Mouse (Mus musculus) MEL (cell line): ENCODE measurements around the gene Abhd16a. TPM values are rescaled to one million over a fixed set of nuclear protein-coding genes. Genes with fewer than 3 reads are reported as not detected.
A peak's percentile ranks its signal among the peaks of the same experiment; 100 is the strongest.

Experiments used
- DNase-seq: peaks from one replicate; pipeline ENCODE4 v3.0.0; 2011; ENCODE audit warnings: low read depth, low spot score
- H3K27ac ChIP-seq: 2 replicates; pipeline ENCODE4 v1.5.1; 2012; ENCODE audit warnings: low read depth, mild to moderate bottlenecking, control low read depth, low read length, moderate library complexity; ENCODE audit not compliant: control insufficient read depth
- H3K27me3 ChIP-seq, 2 experiments: fragments of 150-350 bp in 1 of 2; sonication (generic) in 1 of 2; 2 replicates each; pipeline ENCODE4 v1.6.1; 2012; ENCODE audit warnings: low read length in 2 of 2, mild to moderate bottlenecking in 2 of 2, improper control_type of control experiment in 1 of 2, moderate library complexity in 1 of 2; ENCODE audit not compliant: insufficient read depth in 2 of 2, control insufficient read depth in 1 of 2
- H3K36me3 ChIP-seq, 2 experiments: 2 replicates each; pipeline ENCODE4 v1.6.1; 2012 to 2014; ENCODE audit warnings: low read length in 2 of 2, improper control_type of control experiment in 1 of 2, inconsistent platforms in 1 of 2, mild to moderate bottlenecking in 1 of 2; ENCODE audit not compliant: insufficient read depth in 2 of 2, control insufficient read depth in 1 of 2
- H3K4me1 ChIP-seq, 2 experiments: fragments of 150-350 bp in 1 of 2; sonication (generic) in 1 of 2; 2 replicates each; pipeline ENCODE4 v1.6.1; 2012; ENCODE audit warnings: low read length in 2 of 2, improper control_type of control experiment in 1 of 2, mild to moderate bottlenecking in 1 of 2; ENCODE audit not compliant: insufficient read depth in 2 of 2, control insufficient read depth in 1 of 2
- H3K4me3 ChIP-seq, 2 experiments: fragments of 150-350 bp in 1 of 2; sonication (generic) in 1 of 2; 2 replicates each; pipeline ENCODE4 v1.5.1; 2012; ENCODE audit warnings: low read depth in 2 of 2, low read length in 2 of 2, mild to moderate bottlenecking in 2 of 2, moderate library complexity in 2 of 2, control low read depth in 1 of 2, improper control_type of control experiment in 1 of 2; ENCODE audit not compliant: control insufficient read depth in 1 of 2, insufficient read depth in 1 of 2
- H3K79me2 ChIP-seq: 2 replicates; pipeline ENCODE4 v1.6.1; 2012; ENCODE audit warnings: mild to moderate bottlenecking, low read length, moderate library complexity; ENCODE audit not compliant: control insufficient read depth, poor library complexity, insufficient read depth
- H3K9ac ChIP-seq: 2 replicates; pipeline ENCODE4 v1.6.1; 2012; ENCODE audit warnings: low read depth, mild to moderate bottlenecking, control low read depth, low read length, moderate library complexity; ENCODE audit not compliant: control insufficient read depth, poor library complexity, severe bottlenecking
- H3K9me3 ChIP-seq: fragments of 150-350 bp; sonication (generic); replicated peaks from 2 replicates; pipeline ENCODE4 v1.6.1; 2012; ENCODE audit warnings: mild to moderate bottlenecking, low read length, improper control_type of control experiment, moderate library complexity; ENCODE audit not compliant: insufficient read depth
- BHLHE40 ChIP-seq: IDR thresholded peaks from 2 replicates; pipeline ENCODE4 v1.6.1; 2012; ENCODE audit warnings: low read depth, mild to moderate bottlenecking, inconsistent platforms, low read length, improper control_type of control experiment, borderline replicate concordance
- CHD1 ChIP-seq: IDR thresholded peaks from 2 replicates; pipeline ENCODE4 v1.6.1; 2012; ENCODE audit warnings: low read depth, mild to moderate bottlenecking, inconsistent platforms, low read length, improper control_type of control experiment
- CHD2 ChIP-seq: IDR thresholded peaks from 2 replicates; pipeline ENCODE4 v1.6.1; 2011; ENCODE audit warnings: low read length, improper control_type of control experiment
- CTCF ChIP-seq, 3 experiments: IDR thresholded peaks in 2 of 3; conservative IDR thresholded peaks in 1 of 3; 2 replicates each; pipeline ENCODE4 v1.5.1; 2011 to 2012; ENCODE audit warnings: low read length in 3 of 3, low read depth in 2 of 3, mild to moderate bottlenecking in 2 of 3, improper control_type of control experiment in 1 of 3, inconsistent platforms in 1 of 3, mixed read lengths in 1 of 3, moderate library complexity in 1 of 3; ENCODE audit not compliant: control insufficient read depth in 1 of 3, insufficient read depth in 1 of 3, poor library complexity in 1 of 3, severe bottlenecking in 1 of 3
- E2F4 ChIP-seq: IDR thresholded peaks from 2 replicates; pipeline ENCODE4 v1.6.1; 2011; ENCODE audit warnings: low read depth, low read length, improper control_type of control experiment, borderline replicate concordance
- ELF1 ChIP-seq: IDR thresholded peaks from 2 replicates; pipeline ENCODE4 v1.6.1; 2014; ENCODE audit warnings: low read depth, mild to moderate bottlenecking, inconsistent platforms, low read length, improper control_type of control experiment, moderate library complexity
- EP300 ChIP-seq, 2 experiments: IDR thresholded peaks; 2 replicates each; pipeline ENCODE4 v1.6.1; 2011; ENCODE audit warnings: improper control_type of control experiment in 2 of 2, low read length in 2 of 2, low read depth in 1 of 2, mild to moderate bottlenecking in 1 of 2
- GABPA ChIP-seq: IDR thresholded peaks from 2 replicates; pipeline ENCODE4 v1.6.1; 2012; ENCODE audit warnings: low read depth, mild to moderate bottlenecking, inconsistent platforms, low read length, improper control_type of control experiment, moderate library complexity
- GATA1 ChIP-seq: IDR thresholded peaks from 2 replicates; pipeline ENCODE4 v1.6.1; 2011; ENCODE audit warnings: low read depth, low read length, improper control_type of control experiment
- HCFC1 ChIP-seq: IDR thresholded peaks from 2 replicates; pipeline ENCODE4 v1.6.1; 2012; ENCODE audit warnings: low read depth, mild to moderate bottlenecking, inconsistent platforms, low read length, improper control_type of control experiment, moderate library complexity
- JUND ChIP-seq: IDR thresholded peaks from 2 replicates; pipeline ENCODE4 v1.6.1; 2011; ENCODE audit warnings: low read depth, mild to moderate bottlenecking, improper control_type of control experiment, low read length
- KAT2A ChIP-seq: conservative IDR thresholded peaks from 2 replicates; pipeline ENCODE4 v1.6.1; 2012; ENCODE audit warnings: low read depth, low read length, improper control_type of control experiment, inconsistent platforms
- MAFK ChIP-seq: IDR thresholded peaks from 2 replicates; pipeline ENCODE4 v1.6.1; 2011; ENCODE audit warnings: low read depth, mild to moderate bottlenecking, low read length, improper control_type of control experiment, borderline replicate concordance
- MAX ChIP-seq: IDR thresholded peaks from 2 replicates; pipeline ENCODE4 v1.6.1; 2011; ENCODE audit warnings: low read length, improper control_type of control experiment
- MEF2A ChIP-seq: IDR thresholded peaks from 2 replicates; pipeline ENCODE4 v1.6.1; 2014; ENCODE audit warnings: low read depth, mild to moderate bottlenecking, inconsistent platforms, low read length, improper control_type of control experiment; ENCODE audit not compliant: poor library complexity, insufficient replicate concordance, severe bottlenecking; ENCODE audit errors: extremely low read depth
- MXI1 ChIP-seq: IDR thresholded peaks from 2 replicates; pipeline ENCODE4 v1.6.1; 2011; ENCODE audit warnings: mild to moderate bottlenecking, low read depth, low read length, improper control_type of control experiment
- MYB ChIP-seq: IDR thresholded peaks from 2 replicates; pipeline ENCODE4 v1.6.1; 2011; ENCODE audit warnings: mild to moderate bottlenecking, low read depth, low read length, improper control_type of control experiment
- MYC ChIP-seq: IDR thresholded peaks from 2 replicates; pipeline ENCODE4 v1.6.1; 2011; ENCODE audit warnings: low read depth, mild to moderate bottlenecking, low read length, improper control_type of control experiment, moderate library complexity
- NELFE ChIP-seq: IDR thresholded peaks from 2 replicates; pipeline ENCODE4 v1.6.1; 2011; ENCODE audit warnings: low read depth, low read length, improper control_type of control experiment
- NRF1 ChIP-seq: IDR thresholded peaks from 2 replicates; pipeline ENCODE4 v1.6.1; 2014; ENCODE audit warnings: low read depth, mild to moderate bottlenecking, inconsistent platforms, low read length, improper control_type of control experiment, moderate library complexity; ENCODE audit not compliant: poor library complexity, insufficient read depth, severe bottlenecking
- POLR2A ChIP-seq, 2 experiments: IDR thresholded peaks; 2 replicates each; pipeline ENCODE4 v1.6.1; 2011 to 2012; ENCODE audit warnings: low read length in 2 of 2, mild to moderate bottlenecking in 2 of 2, control low read depth in 1 of 2, improper control_type of control experiment in 1 of 2, low read depth in 1 of 2, moderate library complexity in 1 of 2; ENCODE audit not compliant: control insufficient read depth in 1 of 2, insufficient read depth in 1 of 2, poor library complexity in 1 of 2
- POLR2AphosphoS2 ChIP-seq: IDR thresholded peaks from 2 replicates; pipeline ENCODE4 v1.6.1; 2011; ENCODE audit warnings: low read length, improper control_type of control experiment
- POLR2AphosphoS5 ChIP-seq: IDR thresholded peaks from 2 replicates; pipeline ENCODE4 v1.6.1; 2012; ENCODE audit warnings: low read depth, borderline replicate concordance, mild to moderate bottlenecking, inconsistent platforms, low read length, moderate library complexity, mixed read lengths
- SIN3A ChIP-seq: IDR thresholded peaks from 2 replicates; pipeline ENCODE4 v1.6.1; 2012; ENCODE audit warnings: low read length, improper control_type of control experiment, inconsistent platforms
- SMC3 ChIP-seq: IDR thresholded peaks from 2 replicates; pipeline ENCODE4 v1.6.1; 2011; ENCODE audit warnings: low read depth, low read length, improper control_type of control experiment
- TBP ChIP-seq: IDR thresholded peaks from 2 replicates; pipeline ENCODE4 v1.8.0; 2011; ENCODE audit warnings: low read depth, low read length, improper control_type of control experiment
- TCF12 ChIP-seq: IDR thresholded peaks from 2 replicates; pipeline ENCODE4 v1.6.1; 2014; ENCODE audit warnings: low read depth, mild to moderate bottlenecking, inconsistent platforms, low read length, improper control_type of control experiment, moderate library complexity
- ZC3H11A ChIP-seq: IDR thresholded peaks from 2 replicates; pipeline ENCODE4 v1.6.1; 2012; ENCODE audit warnings: low read depth, mild to moderate bottlenecking, inconsistent platforms, low read length, improper control_type of control experiment
- ZKSCAN1 ChIP-seq: IDR thresholded peaks from 2 replicates; pipeline ENCODE4 v1.6.1; 2012; ENCODE audit warnings: low read depth, mild to moderate bottlenecking, inconsistent platforms, low read length, improper control_type of control experiment, moderate library complexity
- ZMIZ1 ChIP-seq: IDR thresholded peaks from 2 replicates; pipeline ENCODE4 v1.6.1; 2012; ENCODE audit warnings: low read depth, mild to moderate bottlenecking, inconsistent platforms, low read length, improper control_type of control experiment, moderate library complexity
- polyA plus RNA-seq, 2 experiments: library from polyadenylated mRNA; stranded (reverse) in 1 of 2; unstranded in 1 of 2; fragments of >175 nt in 1 of 2; fragments of >200 nt in 1 of 2; gene quantifications; 2 replicates each; pipeline versions ENCODE4 v1.2.1 to v1.2.4; 2012; ENCODE audit warnings: low replicate concordance in 2 of 2, low read depth in 1 of 2; ENCODE audit not compliant: insufficient read length in 2 of 2, insufficient read depth in 1 of 2, missing spikeins in 1 of 2
- total RNA-seq: library from RNA; depleted of rRNA; stranded (reverse); fragments of 300-350 nt; gene quantifications from 2 replicates; pipeline ENCODE4 v1.2.3, GENCODE M21; 2012

Gene Abhd16a
- total and polyA plus RNA-seq, 3 experiments = 96.1 to 126 TPM; not detected in 1

DNA sequence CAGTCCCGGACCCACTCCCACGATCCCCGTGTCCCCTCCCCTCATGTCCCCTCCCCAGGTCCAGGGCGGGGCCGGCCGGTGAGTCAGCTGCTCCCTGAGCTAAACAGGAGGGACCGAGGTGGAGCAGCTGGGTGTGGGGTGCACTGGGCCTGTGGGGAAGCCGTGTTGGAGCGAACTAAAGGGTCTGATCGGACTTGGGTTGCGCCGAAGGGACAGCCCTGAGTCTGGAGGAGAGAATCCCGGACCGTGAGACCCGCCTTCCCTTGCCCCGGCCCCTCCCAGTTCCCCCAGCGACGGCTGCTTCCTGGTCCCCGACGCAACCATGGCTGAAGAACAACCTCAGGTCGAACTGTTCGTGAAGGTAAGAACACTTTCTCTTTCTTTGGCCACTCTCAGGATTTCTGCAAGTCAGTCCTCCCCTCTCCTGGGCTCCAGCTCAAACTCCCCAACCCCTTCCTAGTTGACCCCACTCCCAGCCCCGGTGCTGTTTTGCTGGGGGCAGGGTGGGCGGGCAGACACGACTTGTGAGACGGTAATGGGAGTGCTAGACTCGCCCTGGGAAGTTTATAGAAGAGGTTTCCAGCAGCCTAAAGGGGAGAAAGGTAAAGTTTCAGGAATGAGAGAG, 38.8 kb upstream of the Abhd16a start (continued):
- peak; percentile 19 for TF ChIP-seq SIN3A
- peak; percentile 57 for TF ChIP-seq NELFE
- peak; percentile 60 to 69; a peak in 2 of 4 replicates for TF ChIP-seq POLR2A (IDR thresholded peaks at IDR 0.05; ENCODE audit: control insufficient read depth in 1 of 2, insufficient read depth in 1 of 2, low read depth in 1 of 2, low read length in 2 of 2, poor library complexity in 1 of 2)
- TF ChIP-seq CHD2 = no peak
- TF ChIP-seq JUND = no peak
- no peak for TF ChIP-seq TBP
- no peak for TF ChIP-seq MXI1
- no peak for TF ChIP-seq ZC3H11A
- no peak; the same call in 1 of the 2 replicates for TF ChIP-seq POLR2AphosphoS2
- no peak for TF ChIP-seq MAX
- no peak for TF ChIP-seq ZKSCAN1
- TF ChIP-seq ELF1 = peak; percentile 84

DNA sequence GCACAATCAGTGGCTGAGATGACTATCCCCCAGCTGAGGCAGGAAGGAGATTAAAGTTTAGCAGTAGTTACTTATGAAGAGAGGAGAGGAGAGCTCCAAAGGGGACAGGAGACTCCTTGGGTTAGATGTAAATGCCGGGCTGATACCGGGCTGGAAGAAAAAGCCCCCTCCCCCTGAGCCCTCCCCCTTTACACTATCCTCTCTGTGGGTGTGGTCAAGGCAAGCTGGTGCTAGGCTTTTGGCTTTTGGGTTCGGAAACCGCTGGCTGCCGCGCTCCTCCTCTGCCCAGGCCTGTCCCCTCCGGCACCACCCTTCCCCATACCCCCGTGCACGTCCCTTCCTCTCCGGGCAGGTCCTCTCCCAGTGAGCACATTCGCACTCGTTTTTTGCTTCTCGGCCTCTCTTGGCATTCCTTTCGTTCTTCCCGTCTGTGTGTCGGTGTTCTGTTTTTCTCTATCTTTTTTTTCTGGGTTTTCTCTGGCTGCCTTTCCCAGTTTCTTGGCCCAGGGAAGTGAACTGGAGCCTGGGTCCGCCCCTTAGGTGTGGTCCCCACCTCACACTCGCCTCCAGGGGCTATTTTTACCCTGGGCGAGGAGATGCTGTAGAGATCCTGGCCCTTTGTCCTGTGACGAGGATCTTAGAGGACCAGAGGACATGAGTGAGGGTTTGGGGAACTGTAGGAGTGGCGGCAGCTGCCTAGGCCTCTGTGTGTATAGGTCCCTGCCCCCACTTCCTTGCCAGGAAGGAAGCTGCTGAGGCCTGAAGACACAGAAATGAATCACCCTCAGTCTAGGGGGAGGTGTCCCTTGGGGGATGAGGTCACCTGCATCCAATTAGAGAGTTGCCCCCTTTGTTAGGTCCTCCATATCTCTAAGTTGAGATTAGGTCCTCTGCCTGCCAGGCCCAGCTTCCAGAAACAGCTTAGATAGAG, 37.6 kb upstream of the Abhd16a start:
- no peaks in the 10 kb centered on the region for H3K9me3 ChIP-seq
- peak; percentile 98 for DNase-seq
- H3K36me3 ChIP-seq = peaks cover 8 to 27% of the 10 kb centered on the region in 2 experiments
- H3K27me3 ChIP-seq = no peaks in the 10 kb centered on the region
- H3K27ac ChIP-seq = peak overlapping the region; percentile 97
- H3K9ac ChIP-seq = peak overlapping the region; percentile 90
- peaks cover 42% of the 10 kb centered on the region for H3K79me2 ChIP-seq
- H3K4me1 ChIP-seq = peaks cover 0 to 26% of the 10 kb centered on the region in 2 experiments; a peak in 2 of 4 replicates
- H3K4me3 ChIP-seq = peak overlapping the region; percentile 76 to 87
- no peak for TF ChIP-seq NRF1
- TF ChIP-seq CHD1 = peak; percentile 96
- TF ChIP-seq HCFC1 = peak; percentile 78
- TF ChIP-seq GABPA = 0 out of 2 replicates have a peak, but pooled peaks have one; percentile 27
- TF ChIP-seq MYC = peak; percentile 60; the same call in 1 of the 2 replicates
- TF ChIP-seq MAX = no peak
- TF ChIP-seq MYB = 0 out of 2 replicates have a peak, but pooled peaks have one; percentile 16
- TF ChIP-seq TBP = peak; percentile 90
- no peak; the same call in 1 of the 2 replicates for TF ChIP-seq SMC3
- TF ChIP-seq POLR2AphosphoS5 = no peak
- TF ChIP-seq BHLHE40 = no peak; the same call in 1 of the 2 replicates
- 0 out of 2 replicates have a peak, but pooled peaks have one; percentile 28 for TF ChIP-seq E2F4
- TF ChIP-seq ZC3H11A = 0 out of 2 replicates have a peak, but pooled peaks have one; percentile 16
- TF ChIP-seq CHD2 = no peak
- peak; percentile 67 for TF ChIP-seq GATA1
- peak; percentile 10 to 60; a peak in 2 of 4 replicates for TF ChIP-seq EP300 (IDR thresholded peaks at IDR 0.05; ENCODE audit: low read depth in 1 of 2, low read length in 2 of 2)
- TF ChIP-seq MAFK = 0 out of 2 replicates have a peak, but pooled peaks have one; percentile 54
- no peak; the same call in 1 of the 2 replicates for TF ChIP-seq TCF12
- TF ChIP-seq KAT2A = peak; percentile 28; the same call in 1 of the 2 replicates
- peak; percentile 82 for TF ChIP-seq ZMIZ1
- no peak for TF ChIP-seq MEF2A
- peak; percentile 87 for TF ChIP-seq NELFE
- no peak for TF ChIP-seq CTCF (IDR thresholded peaks at IDR 0.05 in 2 of 3, conservative IDR thresholded peaks at IDR 0.05 in 1 of 3; ENCODE audit: control insufficient read depth in 1 of 3, insufficient read depth in 1 of 3, low read depth in 2 of 3, low read length in 3 of 3, poor library complexity in 1 of 3, severe bottlenecking in 1 of 3)
- TF ChIP-seq POLR2AphosphoS2 = no peak; the same call in 1 of the 2 replicates
- peak; percentile 87 for TF ChIP-seq SIN3A
